Mouse (Mus musculus) left cerebral cortex, postnatal 36 days (tissue): Measurements from ENCODE around the gene Olfr390. TPM values are rescaled to one million over a fixed set of nuclear protein-coding genes. Genes with fewer than 3 reads are reported as not detected.

ENCODE experiments used
- DNase-seq, 2 experiments: peaks; one replicate each; pipeline ENCODE4 v3.0.0; 2021 to 2022; ENCODE audit warnings: low spot score in 2 of 2, mixed read lengths in 1 of 2
- intact Hi-C: fragments of 180-260 bp; cut with DNase I; formaldehyde crosslinking; loops from one replicate; pipeline ENCODE4 v1.15.1; 2025
- total RNA-seq, 2 experiments: library from RNA; stranded (reverse); gene quantifications; 2 replicates each; pipeline ENCODE4 v1.2.3; 2021

Olfr390 gene
- not detected for total RNA-seq

- intact Hi-C loops: no loop called here
- DNase-seq: no peak
Observed at GRCm38 (mm10) chr11:73782664-73783063, at the start of gene Olfr390. Olfr390 (plus strand) TSS chr11:73782964.

- no peak for DNase-seq
- intact Hi-C loops: no loop called here
Observed at GRCm38 (mm10) chr11:73759115-73759514, 23.6 kb upstream of the Olfr390 start.

- intact Hi-C loops: no loop called here
- DNase-seq: no peak
Observed at GRCm38 (mm10) chr11:73780613-73781012, 2.2 kb upstream of the Olfr390 start, which contains the start of gene Olfr389. Olfr389 (minus strand) TSS chr11:73780713.

- intact Hi-C loops: no loop called here
Observed at GRCm38 (mm10) chr11:73802952-73803351, 20.2 kb downstream of the Olfr390 start, which contains the start of gene Olfr391-ps. Olfr391-ps (minus strand) TSS chr11:73803052.

GRCm38 (mm10) chr11:73816949-73817348 lies 34.2 kb downstream of the Olfr390 start, which contains the start of gene Olfr392:
Olfr392 (minus strand) TSS chr11:73817049.
- DNase-seq: no peak
- intact Hi-C loops: no loop called here

More at GRCm38 (mm10) chr11:73802952-73803351, 20.2 kb downstream of the Olfr390 start, which contains the start of gene Olfr391-ps:
- no peak for DNase-seq

Other genes starting within 250 kb of the Olfr390 start
- gene Olfr385, start 190.0 kb upstream of the Olfr390 start, total RNA-seq: not detected
- not detected for gene Olfr384, start 184.4 kb upstream of the Olfr390 start, total RNA-seq
- gene Zfp735, start 94.2 kb upstream of the Olfr390 start, total RNA-seq: not detected
- gene Olfr389, start 2.3 kb upstream of the Olfr390 start, total RNA-seq: not detected
- gene Olfr391-ps, start 20.1 kb downstream of the Olfr390 start, total RNA-seq: not detected
- not detected for gene Olfr392, start 34.1 kb downstream of the Olfr390 start, total RNA-seq
- gene Olfr393, start 68.5 kb downstream of the Olfr390 start, total RNA-seq: not detected
- gene Olfr394, start 107.8 kb downstream of the Olfr390 start, total RNA-seq: not detected
- not detected for gene Olfr395, start 126.3 kb downstream of the Olfr390 start, total RNA-seq
- gene Olfr23, start 153.7 kb downstream of the Olfr390 start, total RNA-seq: not detected
- not detected for gene Olfr397, start 177.9 kb downstream of the Olfr390 start, total RNA-seq
- not detected for gene Olfr398, start 207.4 kb downstream of the Olfr390 start, total RNA-seq